Mouse (Mus musculus) adrenal gland, adult 18-20 months (tissue): ENCODE measurements around the gene Cotl1. TPM values are rescaled to one million over a fixed set of nuclear protein-coding genes. Genes with fewer than 3 reads are reported as not detected.
A peak's percentile ranks its signal among the peaks of the same experiment; 100 is the strongest.

Source experiments
- DNase-seq, 2 experiments: peaks; one replicate each; pipeline ENCODE4 v3.0.0; 2021 to 2022; ENCODE audit warnings: low spot score in 2 of 2
- total RNA-seq, 2 experiments: library from RNA; stranded (reverse); gene quantifications; 1 replicate in 1 of 2; 2 replicates in 1 of 2; pipeline ENCODE4 v1.2.3; 2021

Gene Cotl1
- total RNA-seq, 2 experiments from 2014 or later = 43.6 to 52.1 TPM

- DNase-seq = no peak
Observed at GRCm38 (mm10) chr8:119839419-119840021, 824 bp downstream of the Cotl1 start.

- no peak for DNase-seq
Observed at GRCm38 (mm10) chr8:119838983-119839340, 1.4 kb downstream of the Cotl1 start.

- no peak for DNase-seq
Observed at GRCm38 (mm10) chr8:119838100-119838982, 2.0 kb downstream of the Cotl1 start.

GRCm38 (mm10) chr8:119837553-119838071, 2.7 kb downstream of the Cotl1 start:
- DNase-seq = no peak

- DNase-seq = no peak
Observed at GRCm38 (mm10) chr8:119836831-119837230, 3.5 kb downstream of the Cotl1 start.

- no peak for DNase-seq
Observed at GRCm38 (mm10) chr8:119835270-119835669, 5.1 kb downstream of the Cotl1 start.

GRCm38 (mm10) chr8:119834676-119835075, 5.7 kb downstream of the Cotl1 start:
- DNase-seq = no peak

- no peak for DNase-seq
Observed at GRCm38 (mm10) chr8:119832931-119833330, 7.4 kb downstream of the Cotl1 start.

GRCm38 (mm10) chr8:119832101-119832617, 8.2 kb downstream of the Cotl1 start:
- DNase-seq = no peak

- peak; percentile 49 to 62 for DNase-seq
Observed at GRCm38 (mm10) chr8:119831336-119831995, 8.9 kb downstream of the Cotl1 start.

GRCm38 (mm10) chr8:119830589-119830988, 9.8 kb downstream of the Cotl1 start:
- DNase-seq = peak in 1 of 2 experiments; percentile 17

- DNase-seq = no peak
Observed at GRCm38 (mm10) chr8:119829870-119830580, 10.3 kb downstream of the Cotl1 start.

- no peak for DNase-seq
Observed at GRCm38 (mm10) chr8:119829420-119829819, 10.9 kb downstream of the Cotl1 start.

GRCm38 (mm10) chr8:119829015-119829414, 11.3 kb downstream of the Cotl1 start:
- no peak for DNase-seq

GRCm38 (mm10) chr8:119827721-119828153, 12.6 kb downstream of the Cotl1 start:
- DNase-seq = no peak

- no peak for DNase-seq
Observed at GRCm38 (mm10) chr8:119826982-119827381, 13.4 kb downstream of the Cotl1 start.

GRCm38 (mm10) chr8:119825950-119826730, 14.2 kb downstream of the Cotl1 start:
- DNase-seq = no peak

- no peak for DNase-seq
Observed at GRCm38 (mm10) chr8:119824809-119825273, 15.5 kb downstream of the Cotl1 start.

GRCm38 (mm10) chr8:119824100-119824499, 16.2 kb downstream of the Cotl1 start:
- no peak for DNase-seq

GRCm38 (mm10) chr8:119823278-119823677, 17.1 kb downstream of the Cotl1 start:
- DNase-seq = no peak
